In genomic region chr7:126821835-126822511, GRCm38 (mm10) we compare ENCODE assay signal across 9 mouse cellular contexts. TPM values are rescaled to one million over a fixed set of nuclear protein-coding genes. Genes with fewer than 3 reads are reported as not detected.
DNase-seq lines count a peak whose midpoint lies in the region; ATAC-seq and TF ChIP-seq lines count a peak whose summit lies in the region.
"Had no signal": no experiment of that assay in that cellular context is flagged by ENCODE, and none has a peak within 500 bp of the region (broad histone marks: within the 10 kb centered on the region; RNA-seq: fewer than 3 reads in every experiment).

No protein-coding gene starts in this region.

- no peak for TF ChIP-seq POLR2A in ES-Bruce4 (IDR thresholded peaks at IDR 0.05; ENCODE audit: insufficient read depth, low read length)
- no peak for TF ChIP-seq POLR2A in olfactory bulb, adult 2 months (IDR thresholded peaks at IDR 0.05; ENCODE audit: insufficient read depth, low read depth, low read length)

- 23% methylated on average over 7 of the region's 7 CpGs for WGBS in forebrain, embryonic 10.5 days
- 21% methylated on average over 7 of the region's 7 CpGs for whole genome bisulfite sequencing in lung, embryonic 16.5 days
- WGBS in olfactory bulb, adult 2 months = 22% methylated on average over 7 of the region's 7 CpGs

- H3K36me3 ChIP-seq in ES-Bruce4 (ENCODE audit: control insufficient read depth, insufficient read depth, low read length, poor library complexity, severe bottlenecking) = no peaks in the 10 kb centered on the region
- no peaks in the 10 kb centered on the region for H3K36me3 ChIP-seq in forebrain, embryonic 10.5 days (replicated peaks)
- no peaks in the 10 kb centered on the region for H3K36me3 ChIP-seq in lung, embryonic 16.5 days (ENCODE audit: control insufficient read depth, insufficient read depth, low read length)

- TF ChIP-seq EP300 in ES-Bruce4 (IDR thresholded peaks at IDR 0.05; ENCODE audit: insufficient read depth, low read depth, low read length) = peak; percentile 33; the same call in 1 of the 2 replicates

- TF ChIP-seq CTCF in ES-Bruce4 (IDR thresholded peaks at IDR 0.05; ENCODE audit: low read depth, low read length) = peak; percentile 99
- peak; percentile 78 for TF ChIP-seq CTCF in olfactory bulb, adult 2 months (IDR thresholded peaks at IDR 0.05; ENCODE audit: insufficient read depth, low read depth, low read length)

- ATAC-seq in lung, embryonic 16.5 days (ENCODE audit: low read depth) = peak; percentile 55

- H3K9ac ChIP-seq in ES-Bruce4 (ENCODE audit: low read depth, poor library complexity, severe bottlenecking) = no peak overlapping the region
- H3K9ac ChIP-seq in lung, embryonic 16.5 days (ENCODE audit: low read length) = no peak overlapping the region

- peaks cover 10% of the 10 kb centered on the region for H3K4me1 ChIP-seq in ES-Bruce4 (ENCODE audit: control insufficient read depth, insufficient read depth, low read length)
- H3K4me1 ChIP-seq in forebrain, embryonic 10.5 days = peaks cover 24% of the 10 kb centered on the region
- peaks cover 5% of the 10 kb centered on the region; the same call in 1 of the 2 replicates for H3K4me1 ChIP-seq in lung, embryonic 16.5 days (replicated peaks; ENCODE audit: control insufficient read depth, insufficient read depth, low read length)
- peaks cover 28% of the 10 kb centered on the region for H3K4me1 ChIP-seq in olfactory bulb, adult 2 months (ENCODE audit: control insufficient read depth, insufficient read depth, low read length)

- DNase-seq in c-Kit-negative CD71-positive TER-119-positive erythroid progenitor cells, embryonic 14.5 days (ENCODE audit: low read depth, low spot score) = peak; percentile 63
- DNase-seq in forebrain, embryonic 10.5 days (ENCODE audit: extremely low spot score, low spot score) = peak; percentile 80
- DNase-seq in heart, postnatal 14 days = peak; percentile 82 to 90
- peak; percentile 79 to 91 for DNase-seq in kidney, postnatal 36 days
- peak; percentile 35 to 48 for DNase-seq in thymus, adult 18-20 months

- no peak overlapping the region for H3K4me2 ChIP-seq in lung, embryonic 16.5 days (ENCODE audit: low read depth, low read length)

- H3K27ac ChIP-seq in ES-Bruce4 (ENCODE audit: insufficient read depth, low read length) = no peak overlapping the region
- H3K27ac ChIP-seq in forebrain, embryonic 10.5 days = no peak overlapping the region
- no peak overlapping the region for H3K27ac ChIP-seq in lung, embryonic 16.5 days (ENCODE audit: low read length)
- H3K27ac ChIP-seq in olfactory bulb, adult 2 months (ENCODE audit: insufficient read depth, low read depth, low read length) = peak overlapping the region; percentile 59

- no peaks in the 10 kb centered on the region for H3K9me3 ChIP-seq in ES-Bruce4 (replicated peaks; ENCODE audit: control insufficient read depth, insufficient read depth, low read length, poor library complexity, severe bottlenecking)
- H3K9me3 ChIP-seq in forebrain, embryonic 10.5 days = no peaks in the 10 kb centered on the region
- no peaks in the 10 kb centered on the region for H3K9me3 ChIP-seq in lung, embryonic 16.5 days (ENCODE audit: control insufficient read depth, low read length)

- no peak overlapping the region for H3K4me3 ChIP-seq in ES-Bruce4 (ENCODE audit: low read depth, low read length)
- H3K4me3 ChIP-seq in forebrain, embryonic 10.5 days = no peak overlapping the region
- H3K4me3 ChIP-seq in lung, embryonic 16.5 days (ENCODE audit: low read length) = no peak overlapping the region
- H3K4me3 ChIP-seq in olfactory bulb, adult 2 months (ENCODE audit: insufficient read depth, low read depth, low read length) = 0 out of 2 replicates have a peak overlapping the region, but pooled peaks have one; percentile 87

- intact Hi-C loops in heart, postnatal 14 days (cut with DNase I) = loop anchor here (1.0 kb wide), 1 partner anchor 141 kb away; no protein-coding TSS in a partner anchor

- no peaks in the 10 kb centered on the region for H3K27me3 ChIP-seq in ES-Bruce4 (ENCODE audit: control insufficient read depth, insufficient read depth, low read length, poor library complexity, severe bottlenecking)
- peaks cover 37% of the 10 kb centered on the region for H3K27me3 ChIP-seq in forebrain, embryonic 10.5 days (ENCODE audit: poor library complexity, severe bottlenecking)
- H3K27me3 ChIP-seq in lung, embryonic 16.5 days (ENCODE audit: control insufficient read depth, insufficient read depth, low read depth, low read length) = peaks cover 15% of the 10 kb centered on the region

RNA-seq across cellular contexts. Expression of gene 4930451I11Rik, which starts 9.5 kb away (rescaled TPM):
- polyA plus RNA-seq in ES-Bruce4 (2011; ENCODE audit: insufficient read depth, insufficient read length, low read depth, missing spikeins) = not detected in 2 replicates
- not detected in 2 replicates for polyA plus RNA-seq in forebrain, embryonic 10.5 days (2016; fragmentation: Nextera tagmentation; extraction: Ambion mirVana)
- total RNA-seq in heart, postnatal 14 days (2021) = not detected
- not detected in 2 replicates for polyA plus RNA-seq in lung, embryonic 16.5 days (2015; fragmentation: Nextera tagmentation; extraction: Ambion mirVana)
- polyA plus RNA-seq in olfactory bulb, adult 2 months (2012; ENCODE audit: insufficient read depth, insufficient read length, low replicate concordance, missing spikeins) = not detected in 2 replicates
- polyA plus RNA-seq: gonadal fat pad, adult 2 months had no signal

RNA-seq across cellular contexts. Expression of gene Fam57b, which starts 24.5 kb away (rescaled TPM):
- polyA plus RNA-seq in ES-Bruce4 (2011; ENCODE audit: insufficient read depth, insufficient read length, low read depth, missing spikeins) = 2.7 and 4.2 TPM in 2 replicates
- polyA plus RNA-seq in forebrain, embryonic 10.5 days (2016; fragmentation: Nextera tagmentation; extraction: Ambion mirVana) = 2.6 and 2.9 TPM in 2 replicates
- 10 to 100 TPM; 12.9 to 13.7 TPM for total RNA-seq in heart, postnatal 14 days (2021)
- 0.36 and 0.38 TPM in 2 replicates for polyA plus RNA-seq in lung, embryonic 16.5 days (2015; fragmentation: Nextera tagmentation; extraction: Ambion mirVana)
- polyA plus RNA-seq in olfactory bulb, adult 2 months (2012; ENCODE audit: insufficient read depth, insufficient read length, low replicate concordance, missing spikeins) = not detected in 2 replicates

RNA-seq across cellular contexts. Expression of gene Doc2a, which starts 25.2 kb away (rescaled TPM):
- 3.2 and 3.3 TPM in 2 replicates for polyA plus RNA-seq in ES-Bruce4 (2011; ENCODE audit: insufficient read depth, insufficient read length, low read depth, missing spikeins)
- 9.8 and 10.1 TPM in 2 replicates for polyA plus RNA-seq in forebrain, embryonic 10.5 days (2016; fragmentation: Nextera tagmentation; extraction: Ambion mirVana)
- not detected for total RNA-seq in heart, postnatal 14 days (2021)
- 0.49 and 0.63 TPM in 2 replicates for polyA plus RNA-seq in lung, embryonic 16.5 days (2015; fragmentation: Nextera tagmentation; extraction: Ambion mirVana)
- not detected in 2 replicates for polyA plus RNA-seq in olfactory bulb, adult 2 months (2012; ENCODE audit: insufficient read depth, insufficient read length, low replicate concordance, missing spikeins)
- polyA plus RNA-seq: gonadal fat pad, adult 2 months had no signal

RNA-seq across cellular contexts. Expression of gene Ppp4c, which starts 29.7 kb away (rescaled TPM):
- 111 and 127 TPM in 2 replicates for polyA plus RNA-seq in ES-Bruce4 (2011; ENCODE audit: insufficient read depth, insufficient read length, low read depth, missing spikeins)
- polyA plus RNA-seq in forebrain, embryonic 10.5 days (2016; fragmentation: Nextera tagmentation; extraction: Ambion mirVana) = 413 and 423 TPM in 2 replicates
- 10 to 100 TPM; 38.8 to 49.6 TPM for total RNA-seq in heart, postnatal 14 days (2021)
- polyA plus RNA-seq in lung, embryonic 16.5 days (2015; fragmentation: Nextera tagmentation; extraction: Ambion mirVana) = 232 and 243 TPM in 2 replicates
- not detected in 2 replicates for polyA plus RNA-seq in olfactory bulb, adult 2 months (2012; ENCODE audit: insufficient read depth, insufficient read length, low replicate concordance, missing spikeins)

RNA-seq across cellular contexts. Expression of gene Hirip3, which starts 39.8 kb away (rescaled TPM):
- polyA plus RNA-seq in ES-Bruce4 (2011; ENCODE audit: insufficient read depth, insufficient read length, low read depth, missing spikeins) = 116 and 120 TPM in 2 replicates
- 57.4 and 65.2 TPM in 2 replicates for polyA plus RNA-seq in forebrain, embryonic 10.5 days (2016; fragmentation: Nextera tagmentation; extraction: Ambion mirVana)
- 1 to 10 TPM; 5.4 to 7.4 TPM for total RNA-seq in heart, postnatal 14 days (2021)
- polyA plus RNA-seq in lung, embryonic 16.5 days (2015; fragmentation: Nextera tagmentation; extraction: Ambion mirVana) = 30.3 and 32.3 TPM in 2 replicates
- polyA plus RNA-seq in olfactory bulb, adult 2 months (2012; ENCODE audit: insufficient read depth, insufficient read length, low replicate concordance, missing spikeins) = not detected in 2 replicates
